Mouse (Mus musculus): ENCODE data around the gene B230118H07Rik. TPM values are rescaled to one million over a fixed set of nuclear protein-coding genes. Genes with fewer than 3 reads are reported as not detected.

B230118H07Rik gene
- total and polyA plus RNA-seq, 3 experiments, result 22.4 to 30.6 TPM; not detected in 1

DNA sequence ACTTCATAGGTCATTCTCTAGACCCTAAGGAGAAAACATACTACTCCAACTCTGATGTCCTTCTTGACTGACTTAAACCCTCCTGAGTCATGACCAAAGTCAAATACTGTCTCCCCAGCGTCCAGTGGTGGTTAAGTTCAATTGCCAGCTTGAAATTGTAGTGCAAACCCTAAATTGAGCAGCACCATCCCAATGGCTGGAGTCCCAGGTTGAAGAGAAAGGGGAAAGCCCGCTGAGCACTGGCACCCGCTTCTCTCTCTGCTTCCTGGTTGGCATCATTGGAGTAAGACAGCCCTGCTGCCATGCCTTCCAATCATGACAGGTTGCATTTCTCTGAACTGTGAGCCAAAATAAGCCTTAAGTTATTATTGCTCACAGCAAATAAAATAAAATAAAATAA lies 89.9 kb downstream of the B230118H07Rik start:
- Histone ChIP-seq H3K36me3 (ENCODE audit: control insufficient read depth in 1 of 2, insufficient read depth in 2 of 2, low read length in 2 of 2) (no peaks in the 10 kb centered on the region), H3K4me3 (ENCODE audit: control insufficient read depth in 1 of 2, insufficient read depth in 1 of 2, low read depth in 2 of 2, low read length in 2 of 2) (no peak overlapping the region), H3K9me3 (replicated peaks; ENCODE audit: insufficient read depth, low read length) (no peaks in the 10 kb centered on the region), H3K9ac (ENCODE audit: control insufficient read depth, low read depth, low read length, poor library complexity, severe bottlenecking) (no peak overlapping the region), H3K27me3 (ENCODE audit: control insufficient read depth in 1 of 2, insufficient read depth in 2 of 2, low read length in 2 of 2) (no peaks in the 10 kb centered on the region), H3K27ac (ENCODE audit: control insufficient read depth, low read depth, low read length) (no peak overlapping the region), H3K4me1 (ENCODE audit: control insufficient read depth in 1 of 2, insufficient read depth in 2 of 2, low read length in 2 of 2) (no peaks in the 10 kb centered on the region), H3K79me2 (ENCODE audit: control insufficient read depth, insufficient read depth, low read length, poor library complexity) (no peaks in the 10 kb centered on the region)
- DNase-seq (ENCODE audit: low read depth, low spot score), result no peak
- TF ChIP-seq POLR2AphosphoS5 (IDR thresholded peaks at IDR 0.05; ENCODE audit: borderline replicate concordance, low read depth, low read length), result no peak
- TF ChIP-seq POLR2A (IDR thresholded peaks at IDR 0.05; ENCODE audit: control insufficient read depth in 1 of 2, insufficient read depth in 1 of 2, low read depth in 1 of 2, low read length in 2 of 2, poor library complexity in 1 of 2), result no peak
- no peak for TF ChIP-seq KAT2A (conservative IDR thresholded peaks at IDR 0.05; ENCODE audit: low read depth, low read length)
- no peak for TF ChIP-seq USF2 (IDR thresholded peaks at IDR 0.05; ENCODE audit: borderline replicate concordance in 1 of 2, insufficient read depth in 1 of 2, low read depth in 1 of 2, low read length in 2 of 2)
- no peak for TF ChIP-seq ZC3H11A (IDR thresholded peaks at IDR 0.05; ENCODE audit: low read depth, low read length)
- no peak for TF ChIP-seq TCF12 (IDR thresholded peaks at IDR 0.05; ENCODE audit: low read depth, low read length)
- no peak for TF ChIP-seq MAFK (IDR thresholded peaks at IDR 0.05; ENCODE audit: borderline replicate concordance, low read depth, low read length)
- no peak for TF ChIP-seq MYB (IDR thresholded peaks at IDR 0.05; ENCODE audit: low read depth, low read length)
- no peak for TF ChIP-seq TAL1 (IDR thresholded peaks at IDR 0.05; ENCODE audit: low read length)
- no peak for TF ChIP-seq RCOR1 (IDR thresholded peaks at IDR 0.05; ENCODE audit: low read depth, low read length)
- TF ChIP-seq GABPA (IDR thresholded peaks at IDR 0.05; ENCODE audit: low read depth, low read length), result no peak
- no peak for TF ChIP-seq EP300 (IDR thresholded peaks at IDR 0.05; ENCODE audit: low read depth in 1 of 2, low read length in 2 of 2)
- TF ChIP-seq CTCF (IDR thresholded peaks at IDR 0.05 in 2 of 3, conservative IDR thresholded peaks at IDR 0.05 in 1 of 3; ENCODE audit: control insufficient read depth in 1 of 3, insufficient read depth in 1 of 3, low read depth in 2 of 3, low read length in 3 of 3, poor library complexity in 1 of 3, severe bottlenecking in 1 of 3), result no peak
- no peak for TF ChIP-seq JUND (IDR thresholded peaks at IDR 0.05; ENCODE audit: low read depth, low read length)
- TF ChIP-seq ZMIZ1 (IDR thresholded peaks at IDR 0.05; ENCODE audit: low read depth, low read length), result no peak
- no peak for TF ChIP-seq MYC (IDR thresholded peaks at IDR 0.05; ENCODE audit: low read depth, low read length)

DNA sequence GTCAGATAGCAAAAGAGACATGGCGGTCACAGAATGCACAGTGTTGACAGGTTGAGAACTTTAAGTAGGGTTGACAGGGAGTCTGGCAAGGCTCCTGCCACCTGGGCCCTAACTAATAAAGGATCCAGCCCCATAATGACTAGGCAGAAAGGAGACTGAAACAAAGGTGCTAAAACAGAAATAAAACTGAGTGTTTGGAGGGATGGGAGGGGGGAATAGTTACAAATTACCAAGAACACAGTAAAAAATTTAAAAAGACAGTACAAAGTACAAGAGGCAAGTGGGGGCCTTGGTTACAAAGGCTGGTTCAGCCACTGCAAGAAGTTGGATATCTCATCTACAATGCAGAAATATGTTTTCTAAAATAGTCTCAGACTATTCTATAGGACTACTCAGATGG lies 93.4 kb downstream of the B230118H07Rik start:
- DNase-seq (ENCODE audit: low read depth, low spot score), result no peak
- TF ChIP-seq MYB (IDR thresholded peaks at IDR 0.05; ENCODE audit: low read depth, low read length) (no peak), MAZ (IDR thresholded peaks at IDR 0.05; ENCODE audit: low read depth, low read length) (no peak), MXI1 (IDR thresholded peaks at IDR 0.05; ENCODE audit: low read depth, low read length) (no peak), RCOR1 (IDR thresholded peaks at IDR 0.05; ENCODE audit: low read depth, low read length) (no peak), KAT2A (conservative IDR thresholded peaks at IDR 0.05; ENCODE audit: low read depth, low read length) (no peak), NELFE (IDR thresholded peaks at IDR 0.05; ENCODE audit: low read depth, low read length) (no peak), ETS1 (IDR thresholded peaks at IDR 0.05; ENCODE audit: low read depth, low read length) (no peak), MAX (IDR thresholded peaks at IDR 0.05; ENCODE audit: low read length) (no peak)
- Histone ChIP-seq H3K79me2 (ENCODE audit: control insufficient read depth, insufficient read depth, low read length, poor library complexity) (no peaks in the 10 kb centered on the region), H3K4me3 (ENCODE audit: control insufficient read depth in 1 of 2, insufficient read depth in 1 of 2, low read depth in 2 of 2, low read length in 2 of 2) (no peak overlapping the region), H3K9ac (ENCODE audit: control insufficient read depth, low read depth, low read length, poor library complexity, severe bottlenecking) (no peak overlapping the region), H3K36me3 (ENCODE audit: control insufficient read depth in 1 of 2, insufficient read depth in 2 of 2, low read length in 2 of 2) (no peaks in the 10 kb centered on the region), H3K27ac (ENCODE audit: control insufficient read depth, low read depth, low read length) (no peak overlapping the region), H3K4me1 (ENCODE audit: control insufficient read depth in 1 of 2, insufficient read depth in 2 of 2, low read length in 2 of 2) (no peaks in the 10 kb centered on the region), H3K9me3 (replicated peaks; ENCODE audit: insufficient read depth, low read length) (no peaks in the 10 kb centered on the region), H3K27me3 (ENCODE audit: control insufficient read depth in 1 of 2, insufficient read depth in 2 of 2, low read length in 2 of 2) (no peaks in the 10 kb centered on the region)
